Mouse (Mus musculus) cerebellum, adult 18-20 months (tissue): ENCODE results near the gene Per3.

Source experiments
- DNase-seq, 2 experiments: peaks; one replicate each; pipeline ENCODE4 v3.0.0; 2021

Gene Per3

GRCm38 (mm10) chr4:151044037-151044943, at the start of gene Per3:
Gene Per3 (minus strand): TSS chr4:151044665.
- peak; percentile 98 to 100 for DNase-seq

- no peak for DNase-seq
Observed at GRCm38 (mm10) chr4:151089270-151089669, 44.8 kb upstream of the Per3 start, which contains the start of gene Gm13090. Gene Gm13090 (plus strand): TSS chr4:151089570.

DNA sequence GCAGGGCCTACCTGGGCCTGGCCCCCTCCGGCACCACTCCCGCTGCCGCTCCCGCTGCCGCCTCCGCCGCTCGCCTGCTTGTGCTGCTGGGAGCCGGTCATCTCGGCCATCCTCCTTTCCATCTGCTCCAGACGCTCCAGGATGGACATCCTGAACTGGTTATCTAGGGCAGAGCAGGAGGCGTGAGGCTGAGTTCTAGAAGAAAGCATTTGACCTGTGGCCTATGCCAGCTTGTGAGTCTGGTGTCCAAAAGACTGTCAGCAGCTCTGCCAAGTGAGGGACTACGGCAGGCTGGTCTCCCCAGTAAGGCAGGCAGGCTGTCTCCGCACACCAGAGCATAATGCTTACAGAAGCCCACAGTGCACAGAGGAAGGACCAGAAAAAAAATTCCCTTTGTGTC, 44.4 kb upstream of the Per3 start:
- DNase-seq: peak; percentile 83 to 92

DNA sequence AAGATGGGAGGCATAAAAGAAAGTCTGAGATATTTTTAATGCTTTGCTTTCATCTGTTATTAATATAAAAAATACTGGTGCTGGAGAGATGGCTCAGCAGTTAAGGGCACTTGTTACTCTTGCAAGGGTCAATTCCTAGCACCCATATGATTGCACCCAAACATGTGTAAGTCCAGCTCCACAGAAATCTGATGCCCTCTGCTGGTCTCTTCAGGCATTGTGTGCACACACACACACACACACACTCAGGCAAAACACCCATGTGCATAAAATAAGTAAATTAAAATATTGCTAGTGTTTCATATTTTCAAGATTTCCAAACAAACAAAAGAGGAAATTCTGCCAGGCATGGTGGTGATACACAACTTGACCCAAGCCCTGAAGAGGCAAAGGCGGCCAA, 42.9 kb upstream of the Per3 start:
- DNase-seq: no peak

DNA sequence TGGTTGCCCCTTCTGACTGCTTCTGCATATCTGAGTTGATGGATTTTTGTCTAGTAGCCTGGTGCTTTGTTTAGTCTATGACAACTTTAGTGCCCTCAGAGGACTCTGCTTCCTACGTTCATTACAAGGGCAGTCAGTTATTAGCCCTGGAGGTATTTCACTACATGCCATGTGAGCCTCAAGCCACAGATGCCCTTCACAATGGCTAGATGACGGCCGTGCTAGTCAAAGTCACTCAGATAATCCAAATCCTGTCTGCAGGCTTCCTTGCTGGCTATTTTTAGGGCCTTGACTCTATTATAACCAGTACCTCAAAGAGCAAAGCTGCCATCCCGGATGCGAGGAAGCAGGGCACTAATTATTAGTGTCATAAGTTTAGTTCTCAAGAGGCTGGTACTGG, 38.6 kb upstream of the Per3 start:
- DNase-seq: no peak

DNA sequence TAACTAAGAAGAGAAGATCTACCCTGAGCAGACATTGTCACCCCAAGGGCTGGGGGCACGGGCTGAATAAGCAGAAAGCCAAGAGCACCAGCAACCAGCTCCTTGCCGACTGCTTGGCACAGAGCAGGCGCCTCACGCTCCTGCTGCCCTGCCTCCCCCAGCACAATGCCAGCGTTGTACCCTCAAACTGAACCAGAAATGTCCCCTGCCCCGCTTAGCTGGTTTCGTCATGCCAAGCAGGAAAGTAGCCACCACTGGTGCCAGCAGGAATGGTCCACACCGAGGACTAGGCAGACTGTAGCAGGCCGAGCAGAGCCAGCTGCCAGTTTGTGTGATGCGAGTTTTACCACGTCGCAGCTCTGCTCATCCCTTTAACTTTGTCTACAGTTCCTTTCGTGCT, 37.5 kb upstream of the Per3 start:
- DNase-seq: no peak

DNA sequence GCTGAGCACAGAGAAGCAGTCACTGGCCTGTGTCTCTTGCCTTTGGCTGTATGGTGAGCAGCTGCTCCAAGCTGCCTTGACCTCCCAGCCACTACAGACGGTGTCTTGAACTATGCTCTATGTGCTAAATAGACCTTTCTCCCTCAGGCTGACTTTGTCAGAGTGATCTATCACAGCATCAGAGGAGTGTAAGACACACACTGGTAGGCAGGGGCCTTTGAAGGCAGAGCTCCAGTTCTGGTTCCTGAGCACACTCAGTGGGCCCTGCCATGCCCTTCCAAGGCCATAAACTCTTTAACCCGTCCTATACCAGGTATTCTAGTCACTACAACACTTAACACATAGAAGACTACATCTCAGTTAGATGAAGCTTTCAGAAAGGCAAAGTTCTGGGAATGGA, 36.9 kb upstream of the Per3 start:
- no peak for DNase-seq

- DNase-seq: no peak
Observed at GRCm38 (mm10) chr4:151074817-151075216, 30.4 kb upstream of the Per3 start.

DNA sequence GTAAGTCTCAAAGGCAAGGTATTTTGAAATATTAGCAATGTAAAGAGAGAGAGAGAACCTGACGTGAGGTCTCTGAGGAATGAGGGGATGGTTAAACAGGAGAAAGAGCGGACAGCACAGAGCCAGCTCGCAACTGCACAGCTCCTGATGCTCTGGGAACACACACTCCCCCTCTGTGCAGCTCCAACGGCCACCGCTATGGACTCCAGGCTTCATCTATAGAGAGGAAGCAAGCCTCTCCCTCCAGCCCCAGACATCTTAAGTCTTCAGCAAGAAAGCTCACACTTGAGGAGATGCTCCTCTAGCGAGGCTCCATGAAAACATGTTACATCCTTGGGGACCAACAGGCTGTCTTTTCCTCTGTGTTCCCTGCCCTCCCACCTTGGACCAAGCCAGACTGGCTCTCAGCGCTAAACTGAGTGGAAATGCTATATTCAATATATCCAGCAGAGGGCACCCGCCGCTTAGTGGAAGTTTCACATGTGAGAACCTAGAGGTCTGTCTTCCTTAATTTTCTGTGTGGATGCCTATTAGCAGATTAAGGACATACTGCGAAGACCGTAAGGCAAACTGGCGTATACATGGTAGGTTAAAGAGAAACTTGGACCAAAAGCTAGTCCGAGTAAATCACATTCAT, 28.8 kb upstream of the Per3 start:
- peak; percentile 87 for DNase-seq

GRCm38 (mm10) chr4:151070962-151071361, 26.5 kb upstream of the Per3 start:
- DNase-seq: no peak

DNA sequence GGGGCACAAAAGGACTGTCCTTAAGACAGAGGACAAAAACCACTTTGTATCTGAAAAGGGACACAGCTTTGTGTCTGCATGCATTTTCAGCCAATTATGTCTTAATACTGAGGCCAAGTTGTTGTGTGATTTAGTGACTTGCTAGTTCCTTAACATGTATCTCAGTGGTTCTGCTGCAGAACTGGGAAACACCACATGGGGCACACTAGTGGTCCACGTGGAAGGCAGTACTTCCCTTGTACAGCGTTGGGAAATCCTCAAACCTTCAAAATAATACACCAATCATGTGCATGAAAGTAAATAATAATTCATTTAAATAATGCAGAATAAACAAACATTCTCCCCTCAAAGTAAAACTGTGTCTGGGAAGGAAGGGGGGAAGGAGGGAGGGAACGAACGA, 24.3 kb upstream of the Per3 start:
- no peak for DNase-seq

DNA sequence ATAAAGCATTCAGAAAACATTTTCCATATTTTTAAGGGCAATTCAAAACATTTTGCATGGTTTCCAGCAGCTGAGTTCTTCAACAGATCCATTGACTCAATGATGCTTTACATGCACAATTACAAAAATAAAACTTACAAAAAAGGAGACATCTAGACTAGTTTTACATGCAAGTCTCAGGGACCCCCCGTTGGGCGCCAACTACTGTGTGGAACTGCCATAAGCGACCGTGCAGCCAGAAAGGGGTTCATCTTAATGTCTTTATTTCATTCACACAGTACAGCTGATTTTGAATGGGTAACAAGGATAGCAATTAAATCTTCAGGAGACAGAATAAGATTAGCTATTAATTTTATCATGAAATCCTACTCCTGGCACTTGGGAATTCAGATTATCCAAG, 15.1 kb upstream of the Per3 start:
- no peak for DNase-seq

- DNase-seq: no peak
Observed at GRCm38 (mm10) chr4:151058634-151059033, 14.2 kb upstream of the Per3 start.

DNA sequence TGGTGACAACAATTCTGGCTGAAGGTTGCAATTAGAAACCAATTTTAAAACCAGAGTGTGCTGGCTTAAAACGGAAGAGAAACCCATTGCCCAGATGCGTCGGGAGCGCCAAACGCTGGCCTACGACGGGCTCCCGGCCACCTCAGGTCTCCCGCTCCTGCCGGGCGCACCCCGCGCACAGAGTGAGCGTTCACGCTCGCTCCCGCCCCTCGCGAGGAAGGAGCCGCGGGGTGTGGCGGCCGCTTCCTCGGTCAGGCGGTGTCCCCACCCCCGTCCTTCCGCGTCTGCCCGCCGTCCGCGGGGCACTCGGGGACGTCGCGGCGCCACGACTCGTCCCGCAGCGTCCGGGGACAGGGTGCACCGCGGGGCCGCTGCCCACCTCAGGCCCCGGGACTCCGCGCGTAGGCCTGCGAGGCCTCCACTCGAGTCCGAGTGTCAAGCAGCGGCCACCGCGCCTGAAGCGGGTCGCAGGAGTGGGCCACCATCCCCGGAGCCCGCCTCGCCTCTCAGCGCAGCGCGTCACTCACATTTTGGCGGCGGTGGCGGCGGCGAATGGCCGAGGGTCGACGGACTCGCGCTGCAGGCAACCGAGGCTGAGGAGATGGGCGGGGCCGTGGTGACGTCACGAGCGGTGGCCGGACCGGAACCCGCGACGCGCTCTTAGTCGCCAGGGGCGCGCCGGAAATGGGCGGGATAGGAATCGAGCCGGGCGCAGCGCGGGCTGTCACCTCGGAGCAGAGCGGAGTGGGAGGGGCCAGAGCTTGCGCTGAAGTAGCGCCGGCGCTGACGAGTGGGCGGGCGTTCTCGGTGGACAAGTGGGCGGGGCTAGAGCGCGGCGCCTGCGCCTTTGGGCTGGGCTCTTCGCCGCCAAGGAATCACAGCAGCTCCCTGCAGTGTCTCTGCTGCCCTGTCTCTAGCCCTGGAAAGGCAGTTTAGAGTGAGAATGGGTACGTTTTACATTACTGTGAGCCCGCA, 13.2 kb upstream of the Per3 start, which contains the start of gene Vamp3:
TSS of gene Vamp3 (minus strand) at position 617 of the 975 bp plus-strand sequence.
- DNase-seq: peak; percentile 99 to 100

DNA sequence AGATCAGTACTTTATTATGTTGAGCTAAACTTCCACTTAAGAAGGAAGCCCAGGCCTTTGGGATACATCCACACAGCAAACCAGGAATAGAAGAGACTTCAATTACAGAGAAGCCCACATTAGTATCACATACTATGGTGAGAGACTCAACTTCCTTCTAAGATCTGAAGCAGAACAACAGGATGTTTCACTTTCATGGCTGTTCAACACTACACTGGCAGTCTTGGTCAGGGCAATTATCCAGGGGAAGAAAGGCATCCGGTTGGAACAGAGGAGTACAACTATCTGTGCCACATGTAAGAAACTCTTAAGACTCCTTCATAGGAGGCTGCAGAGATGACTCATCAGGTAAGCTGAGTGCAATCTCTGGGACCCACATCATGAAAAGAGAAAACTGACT, 6.7 kb upstream of the Per3 start:
- no peak for DNase-seq

GRCm38 (mm10) chr4:151046524-151046923, 2.1 kb upstream of the Per3 start:
- no peak for DNase-seq

GRCm38 (mm10) chr4:151044944-151045570, 592 bp upstream of the Per3 start:
- peak in 1 of 2 experiments; percentile 54 for DNase-seq

DNA sequence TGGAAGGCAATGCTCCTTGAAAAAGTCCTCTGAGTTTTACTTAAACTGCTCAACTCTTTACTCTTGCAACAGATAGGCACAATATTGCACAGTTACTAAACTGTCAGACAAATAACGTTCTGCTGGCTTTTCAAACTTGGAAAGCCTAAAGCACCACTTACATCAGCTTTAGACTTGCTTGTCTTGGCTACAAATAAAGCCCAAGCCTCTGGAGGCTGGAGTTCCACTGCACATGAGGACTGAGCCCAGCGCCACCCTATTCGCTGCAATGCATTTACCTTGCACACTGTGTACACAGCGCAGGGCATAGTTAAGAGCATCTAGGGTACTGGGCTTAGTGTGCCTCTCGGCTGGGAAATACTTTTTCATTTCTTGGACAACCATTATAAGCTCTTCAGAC, 1.2 kb downstream of the Per3 start:
- peak; percentile 45 to 46 for DNase-seq

DNA sequence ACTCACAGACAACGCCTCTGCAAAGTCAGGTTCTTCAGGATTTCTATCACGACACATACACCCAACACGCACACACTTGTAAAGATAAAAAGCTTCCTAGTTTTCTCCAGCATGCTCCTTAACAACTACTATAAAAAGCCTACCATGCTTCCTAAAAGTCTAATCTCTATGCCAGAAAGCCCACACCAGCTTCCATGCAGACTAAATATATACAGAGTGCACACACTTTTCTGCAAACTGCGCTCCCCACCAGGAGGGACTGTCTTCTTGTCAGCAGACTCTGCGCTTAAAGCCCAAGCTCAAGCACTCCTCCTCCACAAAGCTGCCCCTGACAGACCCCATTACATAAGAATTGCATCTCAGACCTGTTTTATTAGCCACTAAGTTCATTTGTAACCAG, 3.0 kb downstream of the Per3 start:
- no peak for DNase-seq

DNA sequence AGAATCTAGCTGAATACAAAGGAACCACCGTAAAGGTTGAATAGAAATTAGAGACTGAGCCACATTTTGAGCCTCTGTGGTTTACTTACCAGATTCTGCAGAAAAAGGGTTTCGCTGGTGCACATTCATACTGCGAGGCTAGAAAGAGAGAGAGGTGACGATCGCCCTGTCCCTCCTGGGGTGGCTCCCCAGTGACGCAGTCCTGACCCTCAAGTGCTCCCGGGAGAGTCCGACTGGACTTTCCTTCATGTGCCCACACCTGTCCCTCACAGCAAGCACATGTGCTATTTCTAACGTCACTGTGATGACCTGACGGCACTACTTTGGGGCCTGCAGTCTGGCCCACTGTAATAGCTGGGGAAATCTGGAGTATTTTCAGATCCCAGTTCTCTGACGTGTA, 6.7 kb downstream of the Per3 start:
- no peak for DNase-seq

DNA sequence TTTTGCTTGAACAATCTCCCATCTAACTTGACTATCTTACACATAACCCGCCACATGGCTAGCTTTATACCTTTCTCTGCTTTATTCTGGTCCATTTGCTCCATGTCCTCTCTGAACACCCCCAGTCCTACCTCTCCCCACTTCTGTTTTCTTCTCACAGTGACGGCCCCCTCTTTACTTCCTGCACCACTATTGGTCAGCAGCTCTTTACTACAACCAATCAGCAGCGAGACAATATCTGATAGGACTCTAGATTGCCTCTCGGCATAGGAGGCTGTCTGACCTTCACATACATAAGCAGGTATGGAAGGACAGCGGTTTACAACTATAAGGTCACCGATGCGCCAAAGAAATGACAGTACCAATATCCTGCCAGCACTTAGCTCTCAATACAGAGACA, 7.9 kb downstream of the Per3 start:
- DNase-seq: no peak

- DNase-seq: peak; percentile 50 to 54
Observed at GRCm38 (mm10) chr4:151027001-151027400, 17.5 kb downstream of the Per3 start.
